Mouse (Mus musculus) heart, postnatal 0 days (tissue): ENCODE data around the gene Zcchc14.

Experiments used
- CTCF ChIP-seq: IDR thresholded peaks from 2 replicates; pipeline ENCODE4 v1.5.1; 2016; ENCODE audit warnings: antibody characterized with exemption, control low read depth, low read depth
- EP300 ChIP-seq: IDR thresholded peaks from 2 replicates; pipeline ENCODE4 v1.6.1; 2016; ENCODE audit warnings: antibody characterized with exemption, low read depth

- TF ChIP-seq EP300, result no peak
- TF ChIP-seq CTCF, result no peak
Measured at GRCm38 (mm10) chr8:121557746-121558145, 95.0 kb downstream of the Zcchc14 start.
